Mouse (Mus musculus) adrenal gland, postnatal 14 days (tissue): ENCODE results near the gene Muc1. TPM values are rescaled to one million over a fixed set of nuclear protein-coding genes. Genes with fewer than 3 reads are reported as not detected.
A peak's percentile ranks its signal among the peaks of the same experiment; 100 is the strongest.

Experiments used
- DNase-seq: peaks from one replicate; pipeline ENCODE4 v3.0.0; 2021; ENCODE audit warnings: mixed read lengths
- microRNA-seq, 2 experiments: library from miRNA; unstranded; fragments of <30 nt; microRNA quantifications; one replicate each; pipeline ENCODE4 v1.2.0; 2021
- total RNA-seq: library from RNA; stranded (reverse); gene quantifications from 2 replicates; pipeline ENCODE4 v1.2.3, GENCODE M21; 2021

The Muc1 gene
- total RNA-seq, 1 experiment from 2014 or later: 1.3 TPM

DNA sequence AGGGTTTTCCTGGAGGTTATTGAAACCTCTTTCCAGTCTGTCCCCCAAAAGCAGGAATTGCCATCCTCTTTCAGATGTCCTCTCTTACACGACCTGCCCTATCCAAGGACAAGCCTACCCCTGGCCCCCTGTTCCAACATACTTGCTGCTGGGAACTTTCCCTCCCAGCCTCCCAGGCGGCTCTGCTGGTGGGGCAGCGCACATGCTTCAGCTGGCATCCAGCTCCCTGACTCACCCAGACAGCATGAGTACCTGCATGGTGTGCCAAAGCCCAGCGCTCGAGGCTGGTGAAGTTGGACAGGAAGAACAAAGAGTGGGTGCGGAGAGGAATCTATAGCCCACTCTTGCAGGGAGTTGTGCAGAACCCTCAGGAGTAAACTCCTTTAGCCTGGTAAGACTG lies 42.0 kb downstream of the Muc1 start:
- DNase-seq: peak; percentile 78

- peak; percentile 49 for DNase-seq
Measured at GRCm38 (mm10) chr3:89271760-89272159, 42.9 kb downstream of the Muc1 start.

DNA sequence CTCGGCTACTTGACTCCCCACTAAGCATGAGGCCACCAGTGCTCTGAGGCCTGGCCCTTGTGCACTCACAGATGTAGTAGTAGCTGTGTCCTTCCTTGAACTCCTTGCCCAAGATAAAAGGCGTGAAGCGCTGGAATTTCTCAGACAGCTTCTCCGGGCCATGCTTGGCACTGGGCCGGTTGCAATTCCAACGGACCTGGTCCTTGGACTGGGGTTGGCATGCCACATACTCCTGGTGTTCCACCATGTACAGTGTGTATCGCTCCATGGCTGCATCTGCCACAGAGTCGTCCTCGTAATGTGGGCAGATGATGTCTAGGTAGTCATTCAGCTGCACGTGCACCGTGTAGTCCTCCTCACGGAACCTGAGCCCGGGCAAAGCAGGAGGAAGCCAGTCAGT lies 47.2 kb downstream of the Muc1 start:
- no peak for DNase-seq

GRCm38 (mm10) chr3:89277281-89278021 lies 48.6 kb downstream of the Muc1 start:
- peak; percentile 21 for DNase-seq

DNA sequence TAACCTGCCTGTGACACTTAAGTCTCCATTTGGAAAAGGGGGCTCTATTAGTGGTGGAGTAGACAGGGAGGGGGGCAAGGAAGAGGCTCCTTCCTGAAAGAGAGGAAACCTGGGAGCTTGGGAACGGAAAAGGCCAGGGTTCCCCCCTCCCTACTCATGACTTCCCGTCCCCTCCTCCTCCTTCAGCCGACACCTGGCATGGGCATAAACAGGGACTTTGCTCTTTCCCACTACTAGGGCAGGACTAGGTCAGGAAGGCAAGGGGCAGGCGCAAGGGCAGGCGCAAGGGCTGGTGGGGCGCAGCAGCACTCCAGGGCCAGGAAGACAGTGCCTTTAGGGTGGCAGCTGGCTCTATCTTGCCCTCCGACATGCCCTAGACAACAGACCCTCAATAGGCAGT lies 49.2 kb downstream of the Muc1 start:
- DNase-seq: peak; percentile 62

DNA sequence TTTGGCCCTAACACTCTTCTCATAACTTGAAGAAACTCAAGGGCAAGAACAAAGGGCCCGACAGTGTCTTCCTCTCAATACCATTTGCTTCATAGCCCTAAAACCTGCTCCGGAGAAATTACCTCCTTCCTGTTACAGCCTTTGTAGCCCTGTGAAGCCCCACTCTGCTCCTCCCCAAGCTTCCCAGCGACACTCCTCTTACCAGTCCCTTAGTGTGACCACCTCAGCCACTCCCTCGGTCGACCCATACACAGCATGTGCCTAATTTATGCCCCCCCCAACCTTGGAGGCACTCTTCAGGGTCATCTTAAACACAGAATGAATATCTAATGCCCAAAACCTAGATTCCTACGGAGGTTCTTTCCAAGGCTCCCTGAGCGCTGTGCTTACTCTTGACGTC lies 49.8 kb downstream of the Muc1 start:
- DNase-seq: no peak

DNA sequence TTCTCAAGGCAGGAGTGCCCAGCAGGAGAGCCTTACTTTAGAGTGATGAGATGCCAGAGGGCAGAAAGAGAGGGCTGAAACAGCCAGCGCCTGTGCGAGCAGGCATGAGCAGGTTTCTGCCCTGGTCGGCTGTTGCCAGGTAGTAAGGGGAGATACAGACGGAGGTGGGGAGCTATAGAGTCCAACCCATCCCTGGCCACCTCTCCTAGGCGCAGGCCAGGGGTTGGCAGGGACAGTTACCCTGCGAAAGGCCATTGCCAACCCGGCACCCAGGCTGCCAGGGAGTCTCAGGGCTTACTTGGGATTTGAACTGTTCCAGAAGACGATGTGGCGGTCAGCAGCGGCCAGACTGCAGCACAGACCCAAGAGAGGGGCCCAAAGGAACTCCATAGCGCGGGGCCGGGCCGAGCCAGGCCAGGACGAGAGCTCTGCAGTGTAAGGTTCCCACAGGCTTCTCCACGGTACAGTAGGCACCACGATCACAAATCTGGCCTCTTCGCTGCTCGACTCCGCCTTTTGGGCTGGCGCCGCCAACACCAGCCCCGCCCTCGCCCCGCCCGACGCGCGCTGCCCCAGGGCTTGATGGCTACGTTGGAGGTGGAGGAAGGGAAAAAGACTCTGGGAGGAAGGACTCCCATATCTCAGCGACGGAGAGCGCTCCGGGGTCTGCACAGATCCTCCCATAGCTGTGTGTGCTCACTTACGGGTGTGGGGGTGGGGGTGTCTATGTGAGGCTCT lies 50.5 kb downstream of the Muc1 start:
- peak; percentile 92 for DNase-seq

DNA sequence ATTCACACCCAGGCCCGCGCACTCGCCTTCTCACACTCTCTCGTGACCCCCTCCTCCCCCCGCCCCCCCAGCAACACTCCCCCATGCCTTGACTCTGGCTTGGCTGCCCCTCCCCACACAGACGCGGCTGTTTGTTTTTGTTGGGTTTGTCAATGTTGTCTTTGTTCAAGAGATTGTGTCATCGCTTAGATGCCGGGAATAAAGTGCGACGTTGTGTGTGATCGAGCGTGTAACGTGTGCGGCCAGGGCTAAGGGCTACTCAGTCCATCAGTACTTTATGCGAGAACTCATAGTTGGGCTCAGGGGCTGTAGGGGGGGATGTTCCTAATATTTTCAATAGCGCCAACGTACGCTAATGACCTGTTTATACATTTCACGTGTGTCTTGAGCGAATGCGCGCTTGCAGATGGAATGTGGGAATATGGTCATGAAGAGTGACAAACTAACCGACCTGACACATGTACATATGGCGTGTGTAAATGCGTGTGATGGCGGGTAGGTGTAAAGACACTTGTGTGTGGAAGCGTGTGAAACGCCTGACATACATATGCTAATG lies 51.3 kb downstream of the Muc1 start:
- peak; percentile 38 for DNase-seq

- DNase-seq: peak; percentile 61
Measured at GRCm38 (mm10) chr3:89280606-89281511, 52.0 kb downstream of the Muc1 start, which contains the start of gene Efna1. Gene Efna1 (minus strand): TSS chr3:89281142.

- peak; percentile 92 for DNase-seq
Measured at GRCm38 (mm10) chr3:89281579-89282290, 52.9 kb downstream of the Muc1 start.

- no peak for DNase-seq
Measured at GRCm38 (mm10) chr3:89282291-89282643, 53.4 kb downstream of the Muc1 start.

Small RNAs within 50 kb of the gene (microRNA-seq; reads per million reads assigned to microRNA genes)
- 28.2 to 64.3 reads per million in 2 experiments for gene Mir92b

Other genes with a start within 250 kb of the Muc1 start
- 19.8 and 21.5 TPM in 2 replicates for gene Rusc1, start 135.7 kb upstream of the Muc1 start, total RNA-seq
- not detected in 2 replicates for gene Gm43738, start 128.0 kb upstream of the Muc1 start, total RNA-seq
- gene Fdps, start 127.1 kb upstream of the Muc1 start, total RNA-seq: 99.6 and 157 TPM in 2 replicates
- 1.6 and 15.1 TPM in 2 replicates for gene Pklr, start 92.9 kb upstream of the Muc1 start, total RNA-seq
- 3.3 and 5.3 TPM in 2 replicates for gene Hcn3, start 68.9 kb upstream of the Muc1 start, total RNA-seq
- 50.3 and 69.1 TPM in 2 replicates for gene Clk2, start 64.3 kb upstream of the Muc1 start, total RNA-seq
- gene Scamp3, start 51.6 kb upstream of the Muc1 start, total RNA-seq: 75.4 and 76.9 TPM in 2 replicates
- 15.0 and 21.1 TPM in 2 replicates for gene Fam189b, start 45.9 kb upstream of the Muc1 start, total RNA-seq
- 52.4 and 57.5 TPM in 2 replicates for gene Gba, start 26.1 kb upstream of the Muc1 start, total RNA-seq
- 9.0 and 12.7 TPM in 2 replicates for gene Thbs3, start 13.9 kb upstream of the Muc1 start, total RNA-seq
- gene Mtx1, start 2.0 kb upstream of the Muc1 start, total RNA-seq: 152 and 162 TPM in 2 replicates
- 95.0 and 110 TPM in 2 replicates for gene Krtcap2, start 16.9 kb downstream of the Muc1 start, total RNA-seq
- 1.4 and 3.2 TPM in 2 replicates for gene Trim46, start 17.3 kb downstream of the Muc1 start, total RNA-seq
- 107 and 116 TPM in 2 replicates for gene Dpm3, start 30.3 kb downstream of the Muc1 start, total RNA-seq
- gene Slc50a1, start 41.5 kb downstream of the Muc1 start, total RNA-seq: 40.4 and 54.7 TPM in 2 replicates
- 19.1 and 21.9 TPM in 2 replicates for gene Efna1, start 52.1 kb downstream of the Muc1 start, total RNA-seq
- gene Efna3, start 93.9 kb downstream of the Muc1 start, total RNA-seq: 0.38 and 0.59 TPM in 2 replicates
- gene Efna4, start 109.0 kb downstream of the Muc1 start, total RNA-seq: 0.26 and 0.68 TPM in 2 replicates
- gene Adam15, start 120.9 kb downstream of the Muc1 start, total RNA-seq: 66.0 and 79.5 TPM in 2 replicates
- gene Dcst2, start 132.9 kb downstream of the Muc1 start, total RNA-seq: 0.68 and 0.70 TPM in 2 replicates
- 0.30 and 0.71 TPM in 2 replicates for gene Dcst1, start 136.2 kb downstream of the Muc1 start, total RNA-seq
- gene Zbtb7b, start 165.7 kb downstream of the Muc1 start, total RNA-seq: 67.1 and 72.7 TPM in 2 replicates
- gene Lenep, start 173.7 kb downstream of the Muc1 start, total RNA-seq: 0.26 TPM in 1 of 2 replicates, not detected in the other
- 42.2 and 43.8 TPM in 2 replicates for gene Flad1, start 182.8 kb downstream of the Muc1 start, total RNA-seq
- gene Cks1b, start 189.3 kb downstream of the Muc1 start, total RNA-seq: 34.9 and 38.0 TPM in 2 replicates
- gene Shc1, start 189.4 kb downstream of the Muc1 start, total RNA-seq: 80.5 and 94.6 TPM in 2 replicates
- gene Pygo2, start 201.2 kb downstream of the Muc1 start, total RNA-seq: 36.4 and 48.3 TPM in 2 replicates
- 43.9 and 48.7 TPM in 2 replicates for gene Pbxip1, start 207.6 kb downstream of the Muc1 start, total RNA-seq
- 16.6 and 19.0 TPM in 2 replicates for gene Pmvk, start 225.5 kb downstream of the Muc1 start, total RNA-seq